Mouse (Mus musculus): Measurements from ENCODE around the gene Pdzd2.

DNA sequence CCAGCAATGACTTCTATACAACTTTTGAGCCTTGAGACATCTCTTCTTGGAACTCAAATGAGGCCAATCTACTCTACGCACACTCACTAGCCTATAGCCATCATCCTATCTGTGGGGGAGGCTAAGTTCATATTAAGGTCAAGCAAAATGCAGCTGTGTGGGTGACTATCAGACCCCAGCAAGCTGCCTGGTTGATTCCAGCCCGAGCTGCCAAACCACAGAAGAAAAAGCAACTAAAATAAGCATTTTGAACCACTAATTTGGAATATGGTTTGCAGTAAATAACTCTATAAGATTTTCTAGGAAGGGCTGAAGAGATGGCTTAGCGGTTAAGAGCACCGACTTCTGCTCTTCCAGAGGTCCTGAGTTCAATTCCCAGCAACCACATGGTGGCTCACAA is 429.0 kb downstream of the Pdzd2 start:
- TF ChIP-seq EP300 (IDR thresholded peaks at IDR 0.05; ENCODE audit: low read depth) (no peak), CTCF (IDR thresholded peaks at IDR 0.05; ENCODE audit: low read depth) (no peak)
